Mouse (Mus musculus) ES-E14 (cell line): ENCODE measurements at regions not wholly inside any gene's neighbourhood (a gene's known extent, or its start where the extent isn't known, plus 50 kb on each side); places are given as distances from the start of the nearest gene placed in this dataset.

Experiments
- DNase-seq: peaks from one replicate; pipeline ENCODE4 v3.0.0-alpha.2; 2013; ENCODE audit warnings: low read depth, low spot score
- H3K27ac ChIP-seq: 2 replicates; pipeline ENCODE4 v1.5.1; 2012; ENCODE audit warnings: low read depth, mild to moderate bottlenecking, low read length, moderate library complexity, mixed read lengths; ENCODE audit not compliant: poor library complexity, insufficient read depth, severe bottlenecking
- H3K36me3 ChIP-seq: 2 replicates; pipeline ENCODE4 v1.6.1; 2012; ENCODE audit warnings: mild to moderate bottlenecking, low read length, moderate library complexity, mixed read lengths; ENCODE audit not compliant: control insufficient read depth, poor library complexity, insufficient read depth, severe bottlenecking
- H3K4me1 ChIP-seq, 2 experiments: fragments of 150-350 bp in 1 of 2; sonication (generic) in 1 of 2; 2 replicates each; pipeline ENCODE4 v1.6.1; 2012; ENCODE audit warnings: low read length in 2 of 2, mild to moderate bottlenecking in 1 of 2, mixed read lengths in 1 of 2; ENCODE audit not compliant: control insufficient read depth in 2 of 2, insufficient read depth in 2 of 2, poor library complexity in 1 of 2
- H3K4me3 ChIP-seq, 2 experiments: fragments of 150-350 bp in 1 of 2; sonication (generic) in 1 of 2; 2 replicates each; pipeline ENCODE4 v1.5.1; 2012; ENCODE audit warnings: low read length in 2 of 2, low read depth in 1 of 2, mild to moderate bottlenecking in 1 of 2, mixed read lengths in 1 of 2; ENCODE audit not compliant: insufficient read depth in 1 of 2, poor library complexity in 1 of 2, severe bottlenecking in 1 of 2
- H3K9ac ChIP-seq: 2 replicates; pipeline ENCODE4 v1.6.1; 2012; ENCODE audit warnings: low read depth, mild to moderate bottlenecking, low read length, mixed read lengths; ENCODE audit not compliant: poor library complexity, insufficient read depth, severe bottlenecking
- H3K9me3 ChIP-seq: fragments of 150-350 bp; sonication (generic); 2 replicates; pipeline ENCODE4 v1.6.1; 2012; ENCODE audit warnings: low read depth, mild to moderate bottlenecking, low read length; ENCODE audit not compliant: control insufficient read depth, insufficient read depth
- CHD2 ChIP-seq: IDR thresholded peaks from 2 replicates; pipeline ENCODE4 v1.6.1; 2014; ENCODE audit warnings: mild to moderate bottlenecking, low read depth, low read length, inconsistent platforms
- HCFC1 ChIP-seq: IDR thresholded peaks from 2 replicates; pipeline ENCODE4 v1.6.1; 2012; ENCODE audit warnings: low read length, inconsistent platforms, borderline replicate concordance; ENCODE audit not compliant: insufficient read depth
- MAFK ChIP-seq: IDR thresholded peaks from 2 replicates; pipeline ENCODE4 v1.6.1; 2014; ENCODE audit warnings: mild to moderate bottlenecking, low read depth, low read length, inconsistent platforms; ENCODE audit not compliant: insufficient read depth
- ZC3H11A ChIP-seq: IDR thresholded peaks from 2 replicates; pipeline ENCODE4 v1.6.1; 2012; ENCODE audit warnings: low read depth, mild to moderate bottlenecking, inconsistent platforms, low read length, borderline replicate concordance
- ZNF384 ChIP-seq: IDR thresholded peaks from 2 replicates; pipeline ENCODE4 v1.6.1; 2012; ENCODE audit warnings: low read depth, low read length, inconsistent platforms
- in situ Hi-C, 2 experiments: fragments of 600-800 bp; cut with MboI; formaldehyde crosslinking; loops; one replicate each; pipeline ENCODE4 v1.15.1; 2025; ENCODE audit warnings: low sequenced_read_pairs in 2 of 2, inconsistent platforms in 1 of 2; ENCODE audit not compliant: unreplicated experiment in 2 of 2

GRCm38 (mm10) chr7:83007540-83007939, 140.4 kb downstream of the Mex3b start:
- H3K27ac ChIP-seq = no peak overlapping the region
- H3K4me3 ChIP-seq = no peak overlapping the region
- H3K4me1 ChIP-seq = no peaks in the 10 kb centered on the region
- DNase-seq = no peak
- no peaks in the 10 kb centered on the region for H3K36me3 ChIP-seq
- no peak for TF ChIP-seq ZNF384
- no peak for TF ChIP-seq HCFC1
- no peak for TF ChIP-seq CHD2
- no peak for TF ChIP-seq ZC3H11A
- no peak for TF ChIP-seq MAFK
- H3K9me3 ChIP-seq = no peaks in the 10 kb centered on the region
- H3K9ac ChIP-seq = no peak overlapping the region
- in situ Hi-C loops = no loop called here

- Histone ChIP-seq H3K9me3 (no peaks in the 10 kb centered on the region), H3K36me3 (no peaks in the 10 kb centered on the region), H3K4me3 (no peak overlapping the region), H3K4me1 (no peaks in the 10 kb centered on the region), H3K9ac (no peak overlapping the region), H3K27ac (no peak overlapping the region)
- no peak for DNase-seq
- no peak for TF ChIP-seq ZC3H11A
- TF ChIP-seq ZNF384 = no peak
- TF ChIP-seq MAFK = no peak
- in situ Hi-C loops = no loop called here
Measured at GRCm38 (mm10) chr7:83012145-83012544, 145.0 kb downstream of the Mex3b start.

- Histone ChIP-seq H3K9ac (no peak overlapping the region), H3K27ac (no peak overlapping the region), H3K4me3 (no peak overlapping the region), H3K9me3 (no peaks in the 10 kb centered on the region), H3K36me3 (no peaks in the 10 kb centered on the region), H3K4me1 (no peaks in the 10 kb centered on the region)
- TF ChIP-seq CHD2 = no peak
- DNase-seq = no peak
- in situ Hi-C loops = no loop called here
Measured at GRCm38 (mm10) chr7:83014725-83015690, 147.9 kb downstream of the Mex3b start.

GRCm38 (mm10) chr7:83015756-83016155, 148.6 kb downstream of the Mex3b start:
- no peak for DNase-seq
- H3K9ac ChIP-seq = no peak overlapping the region
- in situ Hi-C loops = no loop called here
- no peaks in the 10 kb centered on the region for H3K36me3 ChIP-seq
- H3K4me3 ChIP-seq = no peak overlapping the region
- no peak for TF ChIP-seq HCFC1
- TF ChIP-seq CHD2 = no peak
- TF ChIP-seq ZC3H11A = no peak
- TF ChIP-seq ZNF384 = no peak
- no peak for TF ChIP-seq MAFK
- H3K27ac ChIP-seq = no peak overlapping the region
- no peaks in the 10 kb centered on the region for H3K4me1 ChIP-seq
- H3K9me3 ChIP-seq = no peaks in the 10 kb centered on the region

GRCm38 (mm10) chr7:83016566-83016965, 149.4 kb downstream of the Mex3b start:
- Histone ChIP-seq H3K4me1 (no peaks in the 10 kb centered on the region), H3K9me3 (no peaks in the 10 kb centered on the region), H3K27ac (no peak overlapping the region), H3K4me3 (no peak overlapping the region), H3K36me3 (no peaks in the 10 kb centered on the region), H3K9ac (no peak overlapping the region)
- TF ChIP-seq CHD2 = no peak
- TF ChIP-seq ZC3H11A = no peak
- TF ChIP-seq ZNF384 = no peak
- no peak for TF ChIP-seq HCFC1
- no peak for TF ChIP-seq MAFK
- in situ Hi-C loops = no loop called here
- DNase-seq = no peak
